Mouse (Mus musculus): Measurements from ENCODE around the gene Cpa1. TPM values are rescaled to one million over a fixed set of nuclear protein-coding genes. Genes with fewer than 3 reads are reported as not detected.

The Cpa1 gene
- polyA plus RNA-seq, 1 experiment from 2014 or later = 0.42 TPM

GRCm38 (mm10) chr6:30628152-30628551 is 10.9 kb upstream of the Cpa1 start:
- H3K9ac ChIP-seq (replicated peaks) = no peak overlapping the region
- no peaks in the 10 kb centered on the region for H3K27me3 ChIP-seq
- peaks cover 10% of the 10 kb centered on the region; the same call in 1 of the 2 replicates for H3K4me1 ChIP-seq
- no peak overlapping the region for H3K4me3 ChIP-seq
- H3K36me3 ChIP-seq = no peaks in the 10 kb centered on the region
- no peaks in the 10 kb centered on the region for H3K9me3 ChIP-seq
- peak overlapping the region; percentile 50 for H3K27ac ChIP-seq (replicated peaks)
- 52% methylated on average over 6 of the region's 6 CpGs for WGBS
- no peak overlapping the region for H3K4me2 ChIP-seq (replicated peaks)
- peak; percentile 62 for ATAC-seq (ENCODE audit: low FRiP score, low read depth)

DNA sequence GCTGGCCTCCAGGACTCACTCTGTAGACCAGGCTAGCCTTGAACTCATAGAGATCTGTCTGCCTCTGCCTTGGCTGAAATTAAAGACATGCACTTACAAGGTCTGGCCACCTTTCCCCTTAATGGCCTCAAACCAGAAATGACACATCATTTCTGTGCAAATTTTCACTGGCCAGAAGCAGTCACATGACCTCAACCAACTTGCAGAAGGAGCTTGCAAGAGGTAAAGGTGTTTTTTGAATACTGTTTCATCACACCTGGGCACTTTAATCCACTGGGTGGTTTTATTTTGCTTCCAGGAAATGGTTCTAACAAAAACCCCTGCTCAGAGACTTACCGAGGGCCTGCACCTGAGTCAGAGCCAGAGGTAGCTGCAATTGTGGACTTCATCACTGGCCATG is 9.0 kb upstream of the Cpa1 start:
- Histone ChIP-seq H3K9me3 (no peaks in the 10 kb centered on the region), H3K4me1 (peaks cover 10% of the 10 kb centered on the region; the same call in 1 of the 2 replicates), H3K9ac (replicated peaks) (no peak overlapping the region), H3K4me2 (replicated peaks) (no peak overlapping the region), H3K4me3 (no peak overlapping the region), H3K36me3 (no peaks in the 10 kb centered on the region), H3K27ac (replicated peaks) (no peak overlapping the region), H3K27me3 (no peaks in the 10 kb centered on the region)
- 97% methylated on average over 1 of the region's 1 CpGs for WGBS
- no peak for ATAC-seq (ENCODE audit: low FRiP score, low read depth)

DNA sequence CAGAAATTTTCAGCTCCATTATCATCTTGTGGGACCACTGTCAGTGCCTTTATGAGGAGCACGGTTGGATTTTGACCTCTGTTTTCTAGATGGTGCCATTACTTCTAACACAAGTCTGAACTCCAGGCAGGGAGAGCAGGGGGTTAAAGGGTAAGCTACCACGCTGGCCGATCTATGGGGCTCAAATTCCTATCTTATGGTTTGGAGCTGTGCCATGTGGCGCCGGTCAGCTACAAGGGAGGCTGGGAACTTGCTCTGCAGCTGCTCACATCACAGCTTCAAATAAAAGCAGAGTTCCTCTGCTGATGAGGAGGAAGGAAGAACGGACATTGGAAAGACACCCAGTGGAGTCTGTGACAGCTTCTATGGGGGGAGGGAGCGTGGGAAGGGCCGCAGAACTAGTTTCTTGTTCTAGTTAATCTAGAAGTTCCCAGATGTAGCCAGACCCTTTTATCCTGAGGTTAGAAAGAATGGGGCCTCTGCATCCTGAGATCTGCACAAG is 3.6 kb upstream of the Cpa1 start:
- Histone ChIP-seq H3K27me3 (no peaks in the 10 kb centered on the region), H3K27ac (replicated peaks) (0 out of 2 replicates have a peak overlapping the region, but pooled peaks have one; percentile 30), H3K4me2 (replicated peaks) (no peak overlapping the region), H3K36me3 (no peaks in the 10 kb centered on the region), H3K4me1 (peaks cover 14% of the 10 kb centered on the region), H3K9me3 (no peaks in the 10 kb centered on the region), H3K4me3 (no peak overlapping the region), H3K9ac (replicated peaks) (no peak overlapping the region)
- no peak for ATAC-seq (ENCODE audit: low FRiP score, low read depth)
- WGBS = 52% methylated on average over 8 of the region's 8 CpGs

DNA sequence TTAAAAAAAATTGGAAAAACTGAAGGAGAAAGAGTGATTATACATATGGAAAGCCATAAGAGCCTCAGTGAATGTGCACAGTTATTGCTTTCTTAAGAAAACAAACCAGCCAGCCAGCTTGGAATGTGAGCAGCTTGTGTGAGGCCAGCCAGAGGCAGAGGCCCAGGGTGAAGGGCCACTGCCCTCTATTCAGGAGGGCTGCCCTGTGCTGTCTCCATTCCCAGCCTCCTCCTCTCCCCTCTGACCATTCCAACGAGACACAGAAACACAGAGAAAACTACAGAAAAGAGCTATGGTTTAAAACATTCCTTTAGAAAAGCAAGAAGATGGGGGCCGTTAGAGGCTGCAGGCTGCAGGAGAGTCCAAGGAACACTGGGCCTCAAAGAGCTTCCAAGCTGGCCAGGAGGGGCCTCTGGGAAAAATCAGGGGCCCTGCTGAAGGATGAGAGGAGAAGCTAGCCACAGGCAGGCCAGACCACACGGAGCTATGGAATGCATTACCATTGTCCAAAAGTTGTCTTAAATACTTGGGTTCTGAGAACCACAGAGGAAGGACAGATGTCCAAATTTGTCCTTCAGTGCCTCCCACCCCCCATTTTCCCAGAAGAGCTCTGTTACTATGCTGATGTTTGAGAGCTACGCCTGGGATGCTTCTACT is 2.7 kb upstream of the Cpa1 start:
- Histone ChIP-seq H3K9me3 (no peaks in the 10 kb centered on the region), H3K4me1 (peaks cover 14% of the 10 kb centered on the region), H3K4me3 (no peak overlapping the region), H3K36me3 (no peaks in the 10 kb centered on the region), H3K9ac (replicated peaks) (no peak overlapping the region), H3K27me3 (no peaks in the 10 kb centered on the region), H3K27ac (replicated peaks) (peak overlapping the region; percentile 66), H3K4me2 (replicated peaks) (no peak overlapping the region)
- ATAC-seq (ENCODE audit: low FRiP score, low read depth) = no peak
- 21% methylated on average over 4 of the region's 4 CpGs for WGBS

GRCm38 (mm10) chr6:30643694-30644460 is 4.9 kb downstream of the Cpa1 start:
- Histone ChIP-seq H3K4me2 (replicated peaks) (no peak overlapping the region), H3K4me1 (peaks cover 5% of the 10 kb centered on the region; the same call in 1 of the 2 replicates), H3K9ac (replicated peaks) (no peak overlapping the region), H3K36me3 (no peaks in the 10 kb centered on the region), H3K27ac (replicated peaks) (no peak overlapping the region), H3K27me3 (no peaks in the 10 kb centered on the region), H3K4me3 (no peak overlapping the region), H3K9me3 (no peaks in the 10 kb centered on the region)
- 89% methylated on average over 12 of the region's 12 CpGs for WGBS
- no peak for ATAC-seq (ENCODE audit: low FRiP score, low read depth)

DNA sequence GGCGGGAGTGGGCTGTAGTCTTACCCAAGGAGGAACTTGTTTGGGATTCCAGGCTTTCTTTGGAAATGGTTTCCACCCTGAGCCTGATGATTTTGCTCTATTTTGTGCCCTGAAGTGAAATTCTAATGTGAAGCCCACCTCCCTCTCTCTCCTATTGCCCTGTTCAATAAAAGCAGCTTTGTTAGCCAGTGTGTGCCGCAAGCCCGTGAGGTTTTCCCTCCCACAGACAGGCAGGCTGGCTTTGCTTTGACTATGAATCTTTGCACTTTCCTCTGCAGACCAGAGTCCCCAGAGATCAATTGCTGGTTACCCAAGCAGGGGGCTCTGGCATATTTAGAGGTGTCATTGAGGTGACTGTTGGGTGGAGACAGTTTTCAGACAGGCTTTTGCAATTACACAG is 5.4 kb downstream of the Cpa1 start:
- Histone ChIP-seq H3K4me2 (replicated peaks) (no peak overlapping the region), H3K27me3 (no peaks in the 10 kb centered on the region), H3K4me1 (peaks cover 5% of the 10 kb centered on the region; the same call in 1 of the 2 replicates), H3K4me3 (no peak overlapping the region), H3K9me3 (no peaks in the 10 kb centered on the region), H3K36me3 (no peaks in the 10 kb centered on the region), H3K9ac (replicated peaks) (no peak overlapping the region), H3K27ac (replicated peaks) (no peak overlapping the region)
- 71% methylated on average over 3 of the region's 3 CpGs for WGBS
- ATAC-seq (ENCODE audit: low FRiP score, low read depth) = no peak

DNA sequence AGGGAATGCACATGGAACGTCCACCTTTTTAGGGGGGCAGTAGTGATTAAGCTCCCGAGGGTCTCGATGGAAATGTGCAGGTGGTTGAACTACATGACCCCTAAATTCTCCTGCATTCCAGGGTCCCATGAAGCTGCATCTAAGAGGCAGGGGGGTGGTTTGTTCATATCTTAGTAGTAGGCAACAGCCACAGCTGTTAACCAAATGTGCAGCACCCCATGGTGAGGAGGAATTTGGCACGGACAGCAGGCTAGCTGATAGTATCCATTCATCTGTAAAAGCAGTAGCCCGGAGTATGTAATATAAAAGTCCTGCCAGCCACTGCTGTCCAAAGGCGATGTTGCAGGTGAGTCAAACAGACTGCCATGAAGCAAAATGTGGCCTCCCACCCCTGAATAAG is 6.4 kb downstream of the Cpa1 start:
- 78% methylated on average over 6 of the region's 6 CpGs for WGBS
- Histone ChIP-seq H3K27ac (replicated peaks) (no peak overlapping the region), H3K9me3 (no peaks in the 10 kb centered on the region)

GRCm38 (mm10) chr6:30649651-30650296 is 10.8 kb downstream of the Cpa1 start:
- Histone ChIP-seq H3K27me3 (no peaks in the 10 kb centered on the region), H3K4me2 (replicated peaks) (no peak overlapping the region), H3K9ac (replicated peaks) (no peak overlapping the region), H3K4me1 (peaks cover 24% of the 10 kb centered on the region), H3K9me3 (no peaks in the 10 kb centered on the region), H3K36me3 (no peaks in the 10 kb centered on the region), H3K4me3 (no peak overlapping the region), H3K27ac (replicated peaks) (no peak overlapping the region)
- WGBS = 79% methylated on average over 11 of the region's 11 CpGs
- no peak for ATAC-seq (ENCODE audit: low FRiP score, low read depth)

More for the DNA sequence above, 6.4 kb downstream of the Cpa1 start:
- H3K27me3 ChIP-seq = no peaks in the 10 kb centered on the region
- H3K4me3 ChIP-seq = no peak overlapping the region
- no peak overlapping the region for H3K4me2 ChIP-seq (replicated peaks)
- H3K9ac ChIP-seq (replicated peaks) = no peak overlapping the region
- H3K36me3 ChIP-seq = no peaks in the 10 kb centered on the region
- ATAC-seq (ENCODE audit: low FRiP score, low read depth) = no peak
- peaks cover 5% of the 10 kb centered on the region; the same call in 1 of the 2 replicates for H3K4me1 ChIP-seq

DNA sequence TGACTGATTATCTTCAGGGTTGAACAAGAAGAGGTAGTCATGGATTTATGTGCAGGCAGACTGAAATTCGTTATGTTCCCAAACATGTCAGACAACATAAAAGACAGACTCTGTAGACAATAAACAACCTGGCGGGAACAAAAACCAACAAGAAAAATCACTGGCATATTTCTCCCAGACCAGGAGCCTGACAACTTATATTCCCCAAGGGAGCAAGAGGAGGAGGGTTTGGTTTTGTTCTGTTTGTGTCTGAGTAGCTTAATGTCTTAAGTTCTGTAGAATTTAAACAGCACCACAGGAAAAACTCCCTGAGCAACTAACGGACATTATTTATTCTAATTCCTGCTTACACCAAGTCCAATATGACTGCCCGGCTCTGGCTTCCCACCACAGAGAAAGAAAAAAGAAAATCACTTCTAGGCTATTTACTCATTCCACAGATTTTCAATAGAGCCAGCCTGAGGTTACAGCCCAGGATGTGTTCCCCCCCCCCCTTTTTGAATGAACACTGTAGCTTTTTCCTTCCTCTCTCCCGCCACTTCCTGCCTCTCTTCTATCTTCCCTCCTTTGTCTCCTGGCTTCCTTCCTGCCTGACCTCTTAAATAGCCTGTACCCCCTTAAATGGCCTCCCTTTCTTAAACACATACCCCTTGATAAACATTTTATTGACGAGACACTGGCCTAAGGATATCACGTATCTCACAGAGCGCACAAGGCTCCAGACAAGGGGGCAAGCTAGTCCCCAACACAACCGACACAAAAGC is 13.6 kb downstream of the Cpa1 start:
- 62% methylated on average over 9 of the region's 9 CpGs for WGBS
- no peak overlapping the region for H3K4me3 ChIP-seq
- no peak overlapping the region for H3K9ac ChIP-seq (replicated peaks)
- H3K36me3 ChIP-seq = peaks cover 4% of the 10 kb centered on the region; the same call in 1 of the 2 replicates
- ATAC-seq (ENCODE audit: low FRiP score, low read depth) = no peak
- H3K27ac ChIP-seq (replicated peaks) = peak overlapping the region; percentile 68
- H3K4me2 ChIP-seq (replicated peaks) = no peak overlapping the region
- H3K27me3 ChIP-seq = no peaks in the 10 kb centered on the region
- no peaks in the 10 kb centered on the region for H3K9me3 ChIP-seq
- peaks cover 44% of the 10 kb centered on the region for H3K4me1 ChIP-seq

GRCm38 (mm10) chr6:30653518-30653917 is 14.5 kb downstream of the Cpa1 start:
- no peak for ATAC-seq (ENCODE audit: low FRiP score, low read depth)
- Histone ChIP-seq H3K9ac (replicated peaks) (no peak overlapping the region), H3K27me3 (no peaks in the 10 kb centered on the region), H3K36me3 (peaks cover 4% of the 10 kb centered on the region; the same call in 1 of the 2 replicates), H3K27ac (replicated peaks) (peak overlapping the region; percentile 73), H3K9me3 (no peaks in the 10 kb centered on the region), H3K4me3 (no peak overlapping the region), H3K4me2 (replicated peaks) (no peak overlapping the region), H3K4me1 (peaks cover 44% of the 10 kb centered on the region)
- 90% methylated on average over 6 of the region's 6 CpGs for WGBS

GRCm38 (mm10) chr6:30654402-30654859 is 15.4 kb downstream of the Cpa1 start:
- H3K9ac ChIP-seq (replicated peaks) = no peak overlapping the region
- H3K27me3 ChIP-seq = no peaks in the 10 kb centered on the region
- H3K4me2 ChIP-seq (replicated peaks) = no peak overlapping the region
- WGBS = 29% methylated on average over 6 of the region's 6 CpGs
- H3K36me3 ChIP-seq = peaks cover 4% of the 10 kb centered on the region; the same call in 1 of the 2 replicates
- no peak overlapping the region for H3K4me3 ChIP-seq
- H3K27ac ChIP-seq (replicated peaks) = peak overlapping the region; percentile 73
- no peaks in the 10 kb centered on the region for H3K9me3 ChIP-seq
- peaks cover 44% of the 10 kb centered on the region for H3K4me1 ChIP-seq
- ATAC-seq (ENCODE audit: low FRiP score, low read depth) = peak; percentile 47; the same call in 1 of the 2 replicates
